Mouse (Mus musculus) liver, embryonic 14.5 days (tissue): ENCODE measurements around the gene Actl10.

Experiments used
- CTCF ChIP-seq: IDR thresholded peaks from 2 replicates; pipeline ENCODE4 v1.5.1; 2016; ENCODE audit warnings: antibody characterized with exemption, low read depth, control low read depth
- EP300 ChIP-seq: IDR thresholded peaks from 2 replicates; pipeline ENCODE4 v1.6.1; 2016; ENCODE audit warnings: antibody characterized with exemption, low read depth

DNA sequence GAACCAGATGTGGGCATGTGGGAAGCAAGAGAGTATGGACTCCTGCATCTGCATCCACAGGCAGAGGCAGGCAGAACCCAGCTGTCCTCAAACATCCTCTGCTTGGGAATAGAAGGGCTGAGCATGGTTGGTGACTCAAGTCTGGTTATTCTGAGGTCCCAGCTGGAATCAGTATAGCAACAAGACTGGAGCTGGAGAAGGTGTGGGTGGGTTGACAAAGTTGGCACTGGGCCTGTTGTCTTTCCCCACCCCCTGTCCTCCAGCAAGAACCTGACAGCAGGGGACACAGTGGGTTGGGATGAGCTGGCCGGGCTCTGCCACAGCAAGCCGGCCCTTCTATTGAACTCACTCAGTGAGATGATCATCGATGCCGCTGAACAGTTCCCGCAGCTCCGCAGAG lies 3.7 kb downstream of the Actl10 start:
- TF ChIP-seq CTCF (no peak), EP300 (no peak)
